Mouse (Mus musculus) midbrain, embryonic 13.5 days (tissue): ENCODE results near the gene Kcnd2. TPM values are rescaled to one million over a fixed set of nuclear protein-coding genes. Genes with fewer than 3 reads are reported as not detected.

Experiments used
- ATAC-seq: fragments of 200-750 bp; cut with Nextera tagmentation; 2 replicates; pipeline ENCODE4 v1.8.0; 2017; ENCODE audit warnings: mild to moderate bottlenecking, moderate TSS enrichment, moderate library complexity
- H3K27ac ChIP-seq: fragments of 300-500 bp; sonication (generic); 2 replicates; pipeline ENCODE4 v1.5.1; 2015; ENCODE audit warnings: inconsistent platforms, mild to moderate bottlenecking, moderate library complexity
- H3K27me3 ChIP-seq: fragments of 300-500 bp; sonication (generic); 2 replicates; pipeline ENCODE4 v1.6.1; 2015; ENCODE audit warnings: mild to moderate bottlenecking, inconsistent platforms
- H3K36me3 ChIP-seq: fragments of 300-500 bp; sonication (generic); 2 replicates; pipeline ENCODE4 v1.6.1; 2015; ENCODE audit warnings: mild to moderate bottlenecking, inconsistent platforms
- H3K4me1 ChIP-seq: fragments of 300-500 bp; sonication (generic); replicated peaks from 2 replicates; pipeline ENCODE4 v1.6.1; 2015; ENCODE audit warnings: inconsistent platforms
- H3K4me2 ChIP-seq: fragments of 300-500 bp; sonication (generic); replicated peaks from 2 replicates; pipeline ENCODE4 v1.6.1; 2015; ENCODE audit warnings: moderate library complexity, mild to moderate bottlenecking, inconsistent platforms
- H3K4me3 ChIP-seq: fragments of 300-500 bp; sonication (generic); replicated peaks from 2 replicates; pipeline ENCODE4 v1.5.1; 2015; ENCODE audit warnings: mild to moderate bottlenecking, inconsistent platforms
- H3K9ac ChIP-seq: fragments of 300-500 bp; sonication (generic); replicated peaks from 2 replicates; pipeline ENCODE4 v1.6.1; 2015; ENCODE audit warnings: mild to moderate bottlenecking, inconsistent platforms
- H3K9me3 ChIP-seq: fragments of 300-500 bp; sonication (generic); 2 replicates; pipeline ENCODE4 v1.6.1; 2016; ENCODE audit warnings: mild to moderate bottlenecking, inconsistent platforms
- WGBS: fragments of 180-500 bp; shearing (Covaris S2); methylation state at CpG from one replicate; pipeline ENCODE4 v1.1.7; 2015; 5-methylcytosine and 5-hydroxymethylcytosine counted together
- polyA plus RNA-seq: library from polyadenylated mRNA; unstranded; fragments of >200 nt; fragmentation: Nextera tagmentation; extraction: Ambion mirVana; gene quantifications from 2 replicates; pipeline ENCODE4 v1.2.1, GENCODE M21; 2015

Kcnd2 gene
- polyA plus RNA-seq, 1 experiment from 2014 or later: 8.6 TPM

DNA sequence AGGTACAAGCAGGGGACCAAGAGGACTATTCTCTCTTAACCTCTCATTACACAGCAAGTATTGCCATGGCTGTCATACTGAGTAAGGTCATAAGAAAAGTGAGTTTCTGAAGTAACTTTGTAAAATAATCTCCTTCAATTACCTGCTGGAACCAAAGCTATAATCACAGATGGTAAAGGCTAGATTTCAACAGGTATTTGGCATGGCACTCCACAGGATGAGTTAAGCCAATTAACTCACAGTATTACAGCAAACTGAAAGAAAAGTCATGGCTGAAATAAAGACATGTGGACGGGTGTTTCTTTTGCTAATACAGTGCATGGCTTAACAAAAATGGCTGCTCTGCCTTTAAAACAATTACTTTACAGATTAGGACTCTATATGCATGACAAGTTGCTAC, 503.8 kb downstream of the Kcnd2 start:
- 64% methylated on average over 1 of the region's 1 CpGs for WGBS
- no peaks in the 10 kb centered on the region for H3K4me1 ChIP-seq
- H3K9ac ChIP-seq: no peak overlapping the region
- H3K27ac ChIP-seq: no peak overlapping the region
- no peaks in the 10 kb centered on the region for H3K9me3 ChIP-seq
- ATAC-seq: no peak
- no peak overlapping the region for H3K4me3 ChIP-seq
- H3K27me3 ChIP-seq: no peaks in the 10 kb centered on the region
- no peaks in the 10 kb centered on the region for H3K36me3 ChIP-seq
- no peak overlapping the region for H3K4me2 ChIP-seq

GRCm38 (mm10) chr6:21722238-21722637, 506.9 kb downstream of the Kcnd2 start:
- Histone ChIP-seq H3K9ac (no peak overlapping the region), H3K27me3 (no peaks in the 10 kb centered on the region), H3K4me2 (no peak overlapping the region), H3K4me1 (no peaks in the 10 kb centered on the region), H3K9me3 (no peaks in the 10 kb centered on the region), H3K27ac (no peak overlapping the region), H3K4me3 (no peak overlapping the region), H3K36me3 (no peaks in the 10 kb centered on the region)
- ATAC-seq: no peak
- 89% methylated on average over 10 of the region's 10 CpGs for WGBS

DNA sequence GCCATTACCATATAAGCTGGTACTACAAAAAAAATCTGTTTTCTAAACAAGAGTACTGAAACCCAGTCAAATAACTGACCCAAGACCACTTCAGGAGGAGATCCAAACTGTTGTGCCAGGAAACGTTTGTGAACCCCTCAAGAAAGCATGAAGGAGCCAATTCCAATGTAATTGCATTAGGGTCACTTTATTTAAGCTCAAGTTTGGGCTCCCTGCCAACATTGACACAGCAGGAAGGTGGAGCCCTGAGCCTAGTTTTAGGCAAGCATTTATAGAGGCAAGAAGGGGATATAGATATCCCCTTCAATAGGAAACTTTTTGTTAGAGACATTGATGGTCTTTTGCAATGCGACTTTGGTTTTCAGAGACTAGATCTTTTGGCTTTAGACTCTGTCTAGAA, 525.3 kb downstream of the Kcnd2 start:
- no peak overlapping the region for H3K27ac ChIP-seq
- H3K9me3 ChIP-seq: no peaks in the 10 kb centered on the region
- H3K36me3 ChIP-seq: no peaks in the 10 kb centered on the region
- ATAC-seq: no peak
- no peak overlapping the region for H3K9ac ChIP-seq
- no peaks in the 10 kb centered on the region for H3K27me3 ChIP-seq
- no peaks in the 10 kb centered on the region for H3K4me1 ChIP-seq
- no peak overlapping the region for H3K4me2 ChIP-seq
- WGBS: 58% methylated on average over 2 of the region's 2 CpGs
- no peak overlapping the region for H3K4me3 ChIP-seq

GRCm38 (mm10) chr6:21744615-21745266, 529.4 kb downstream of the Kcnd2 start:
- H3K4me2 ChIP-seq: no peak overlapping the region
- H3K4me1 ChIP-seq: no peaks in the 10 kb centered on the region
- H3K4me3 ChIP-seq: no peak overlapping the region
- no peaks in the 10 kb centered on the region for H3K27me3 ChIP-seq
- WGBS: 80% methylated on average over 3 of the region's 3 CpGs
- no peak for ATAC-seq
- no peak overlapping the region for H3K9ac ChIP-seq
- no peaks in the 10 kb centered on the region for H3K9me3 ChIP-seq
- no peak overlapping the region for H3K27ac ChIP-seq
- no peaks in the 10 kb centered on the region for H3K36me3 ChIP-seq

- Histone ChIP-seq H3K4me3 (no peak overlapping the region), H3K4me1 (no peaks in the 10 kb centered on the region), H3K9ac (no peak overlapping the region), H3K9me3 (no peaks in the 10 kb centered on the region), H3K4me2 (no peak overlapping the region), H3K36me3 (no peaks in the 10 kb centered on the region), H3K27ac (no peak overlapping the region), H3K27me3 (no peaks in the 10 kb centered on the region)
- no peak for ATAC-seq
- WGBS: 69% methylated on average over 1 of the region's 1 CpGs
These were observed 532.2 kb downstream of the Kcnd2 start for GRCm38 (mm10) chr6:21747536-21747935.

DNA sequence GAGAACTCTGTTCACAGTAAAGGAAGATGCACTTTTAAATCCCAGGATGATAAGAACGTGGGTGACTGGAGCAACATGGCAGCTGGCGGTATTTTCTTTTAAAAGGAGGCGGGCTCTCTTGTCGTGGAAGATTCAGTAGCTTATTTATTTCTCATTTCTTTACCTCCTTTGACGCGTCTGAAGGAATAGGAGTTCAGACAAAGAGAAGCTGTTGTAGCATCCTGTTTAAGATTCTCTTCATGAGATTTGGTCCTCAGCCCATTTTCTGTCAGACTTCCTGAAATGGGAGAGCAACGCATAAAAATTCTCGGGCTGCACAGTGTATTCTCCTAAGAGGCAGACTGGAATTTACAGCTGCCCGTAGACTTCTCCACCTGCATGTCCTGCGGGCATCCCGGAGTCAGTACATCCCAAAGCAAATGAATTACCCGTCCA, 552.5 kb downstream of the Kcnd2 start:
- Histone ChIP-seq H3K9me3 (no peaks in the 10 kb centered on the region), H3K4me2 (no peak overlapping the region), H3K27ac (no peak overlapping the region), H3K27me3 (no peaks in the 10 kb centered on the region), H3K36me3 (peaks cover 10% of the 10 kb centered on the region; the same call in 1 of the 2 replicates), H3K4me3 (no peak overlapping the region), H3K4me1 (no peaks in the 10 kb centered on the region), H3K9ac (no peak overlapping the region)
- no peak for ATAC-seq
- WGBS: 80% methylated on average over 12 of the region's 12 CpGs

DNA sequence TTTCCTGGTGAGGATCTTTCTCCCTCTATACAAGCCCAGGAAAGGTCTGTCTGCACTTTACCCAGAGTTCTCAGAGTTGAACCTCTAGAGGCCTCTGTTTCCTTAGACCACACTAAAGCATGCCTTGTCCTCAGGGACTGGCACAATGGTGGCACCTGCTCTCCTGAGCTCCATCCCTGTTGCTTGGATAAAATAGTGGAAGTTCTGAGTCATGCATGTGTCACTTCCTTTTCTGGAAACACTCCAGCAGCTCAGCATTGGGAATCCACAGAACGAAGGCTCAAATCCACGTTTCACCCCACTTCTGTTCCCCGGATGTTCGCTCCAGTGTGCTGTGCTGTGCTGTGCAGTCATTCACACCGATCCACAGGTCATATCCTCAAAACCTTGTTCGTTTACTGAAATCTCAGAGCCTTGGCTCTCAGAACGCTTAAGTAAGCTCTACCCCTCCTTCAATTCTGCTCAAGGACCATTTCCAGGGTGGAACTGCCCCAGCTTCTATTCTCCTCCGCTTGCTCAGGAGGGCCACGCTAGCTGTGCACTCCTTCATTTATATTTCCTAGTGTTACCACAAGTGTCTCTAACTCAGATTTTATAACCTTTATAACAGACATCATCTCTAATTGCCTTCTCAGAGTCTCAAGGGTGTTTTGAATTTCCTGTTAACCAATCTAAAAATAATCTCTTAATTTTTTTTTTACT, 553.6 kb downstream of the Kcnd2 start:
- Histone ChIP-seq H3K27ac (no peak overlapping the region), H3K9me3 (no peaks in the 10 kb centered on the region), H3K9ac (no peak overlapping the region), H3K4me1 (no peaks in the 10 kb centered on the region), H3K4me3 (no peak overlapping the region), H3K36me3 (peaks cover 10% of the 10 kb centered on the region; the same call in 1 of the 2 replicates), H3K4me2 (no peak overlapping the region), H3K27me3 (no peaks in the 10 kb centered on the region)
- WGBS: 95% methylated on average over 9 of the region's 9 CpGs
- ATAC-seq: no peak

DNA sequence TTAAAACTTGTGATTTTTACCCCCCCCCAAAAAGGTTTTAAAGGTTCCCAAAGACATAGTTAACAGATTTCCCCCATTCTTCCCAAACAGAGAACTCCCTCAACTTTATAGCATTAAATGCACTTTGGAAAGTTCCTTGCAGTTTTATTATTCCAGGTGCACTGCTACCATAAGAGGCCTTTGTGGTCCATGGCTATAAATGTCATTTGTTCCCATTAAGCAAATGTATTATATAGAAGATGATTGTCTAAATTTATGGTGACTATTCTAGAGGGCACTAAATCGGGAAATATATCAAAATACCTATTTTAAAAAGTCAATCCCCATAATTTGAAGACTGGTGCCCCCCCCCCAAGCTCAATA, 554.1 kb downstream of the Kcnd2 start:
- Histone ChIP-seq H3K4me3 (no peak overlapping the region), H3K9me3 (no peaks in the 10 kb centered on the region), H3K36me3 (peaks cover 10% of the 10 kb centered on the region; the same call in 1 of the 2 replicates), H3K9ac (no peak overlapping the region), H3K27ac (no peak overlapping the region), H3K4me1 (no peaks in the 10 kb centered on the region), H3K27me3 (no peaks in the 10 kb centered on the region), H3K4me2 (no peak overlapping the region)
- no peak for ATAC-seq
- 97% methylated on average over 1 of the region's 1 CpGs for WGBS

DNA sequence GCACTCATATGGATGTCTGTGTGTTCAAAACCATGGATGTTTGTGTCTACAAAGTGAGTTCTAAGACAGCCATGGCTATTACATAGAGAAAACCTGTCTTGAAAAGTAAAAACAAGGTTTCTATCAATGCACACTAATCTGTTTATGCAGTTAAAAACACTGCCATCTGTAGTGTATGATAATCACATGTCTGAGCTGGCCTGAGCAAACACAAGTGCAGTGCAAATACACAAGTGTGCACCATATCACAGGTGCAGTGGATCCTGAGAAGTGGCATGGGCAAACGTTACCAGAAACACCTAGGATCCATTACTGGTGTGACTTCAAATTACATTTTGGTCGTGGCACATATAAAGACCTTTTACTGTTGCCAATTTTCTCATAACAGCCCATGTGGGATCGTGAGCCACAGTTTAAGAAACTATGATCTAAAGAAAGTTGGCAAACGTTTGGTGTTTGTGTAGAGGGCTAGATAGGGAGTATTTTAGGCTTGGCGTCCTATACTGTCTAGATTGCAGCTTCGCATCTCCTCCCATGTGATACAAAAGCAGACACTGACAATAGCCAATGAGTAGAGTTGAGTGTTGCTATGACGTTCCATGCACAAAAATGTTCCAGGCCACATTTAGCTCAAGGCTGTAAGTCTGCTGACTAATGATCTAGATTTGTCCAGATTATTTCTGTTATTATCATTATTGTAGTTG, 559.1 kb downstream of the Kcnd2 start:
- H3K36me3 ChIP-seq: peaks cover 10% of the 10 kb centered on the region; the same call in 1 of the 2 replicates
- H3K27ac ChIP-seq: no peak overlapping the region
- WGBS: 90% methylated on average over 7 of the region's 7 CpGs
- no peak overlapping the region for H3K4me2 ChIP-seq
- no peak for ATAC-seq
- no peaks in the 10 kb centered on the region for H3K27me3 ChIP-seq
- H3K4me1 ChIP-seq: no peaks in the 10 kb centered on the region
- no peak overlapping the region for H3K4me3 ChIP-seq
- H3K9ac ChIP-seq: no peak overlapping the region
- H3K9me3 ChIP-seq: no peaks in the 10 kb centered on the region
